Mouse (Mus musculus): ENCODE data around the gene Cd79a.
"Not testable (repeated sequence)": the region's sequence is repeated elsewhere in the genome, so short reads cannot be mapped to it uniquely, and the experiment has no call there.

Cd79a gene

GRCm38 (mm10) chr7:24885468-24886307 is 11.5 kb upstream of the Cd79a start:
- DNase-seq (ENCODE audit: low read depth, low spot score), result no peak

- no peak for DNase-seq (ENCODE audit: low read depth, low spot score)
Observed at GRCm38 (mm10) chr7:24886308-24886633, 10.9 kb upstream of the Cd79a start.

DNA sequence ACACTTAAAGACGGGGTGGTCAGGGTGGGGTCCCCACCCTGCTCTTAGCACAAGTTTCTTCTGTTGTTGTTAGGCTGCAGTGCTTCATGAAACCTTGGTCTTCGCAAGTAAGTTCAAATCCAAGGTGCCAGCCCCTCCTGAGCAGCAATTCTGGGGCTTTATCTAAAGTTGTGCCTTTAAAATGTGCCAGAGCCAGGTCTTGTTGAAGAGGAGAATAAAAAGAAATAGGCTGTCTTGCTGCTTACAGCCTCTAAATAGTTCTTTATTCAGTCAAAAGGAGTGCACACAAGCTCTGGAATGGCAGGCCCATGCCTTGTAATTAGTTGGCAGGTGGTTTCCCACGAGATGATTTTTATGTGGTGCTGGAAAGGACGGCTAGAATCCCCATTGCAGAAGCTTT is 10.1 kb upstream of the Cd79a start:
- no peak for DNase-seq (ENCODE audit: low read depth, low spot score)

GRCm38 (mm10) chr7:24889431-24890220 is 7.6 kb upstream of the Cd79a start:
- DNase-seq (ENCODE audit: low read depth, low spot score), result no peak

DNA sequence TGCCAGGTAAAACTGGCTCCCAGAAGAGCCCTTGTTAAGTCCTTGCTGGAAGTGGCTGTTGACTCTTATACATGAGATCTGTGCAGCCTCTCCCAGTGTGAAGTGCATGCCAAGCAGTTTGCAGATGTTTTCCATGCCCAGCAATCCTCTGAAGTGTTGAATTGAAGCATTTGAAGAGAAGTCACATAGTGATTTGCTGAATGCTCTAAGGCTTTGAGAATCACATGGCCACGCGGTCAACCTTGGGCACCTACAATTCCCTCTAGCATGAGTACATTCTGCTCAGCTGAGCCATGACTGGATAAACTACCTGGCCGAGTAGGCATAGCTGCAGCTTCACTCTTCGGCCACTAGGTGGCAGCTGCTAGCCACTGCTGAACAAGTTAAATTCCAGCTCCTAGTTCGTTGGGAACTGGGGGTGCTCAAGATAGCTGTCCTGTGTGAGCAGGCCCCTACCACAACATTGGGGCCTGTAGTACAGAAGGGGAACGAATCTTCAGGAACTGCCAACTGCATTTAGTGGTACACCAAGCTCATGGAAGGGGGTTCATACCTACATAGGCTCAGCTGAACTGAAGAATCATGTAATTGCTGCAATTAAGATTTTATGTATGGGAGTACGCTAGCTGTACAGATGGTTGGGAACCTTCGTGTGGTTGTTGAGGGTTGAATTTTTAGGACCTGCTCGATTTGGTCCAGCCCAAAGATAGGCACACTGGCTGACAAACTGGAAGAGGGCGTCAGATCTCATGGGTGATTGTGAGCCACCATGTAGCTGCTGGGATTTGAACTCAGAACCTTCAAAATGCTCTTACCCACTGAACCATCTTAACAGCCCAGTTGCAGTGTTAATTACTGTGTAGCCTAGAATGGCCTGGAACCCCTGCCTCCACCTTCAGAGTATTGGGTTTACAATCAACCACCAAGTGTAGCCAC is 6.6 kb upstream of the Cd79a start:
- DNase-seq (ENCODE audit: low read depth, low spot score), result peak; percentile 67

- DNase-seq (ENCODE audit: low read depth, low spot score), result no peak
Observed at GRCm38 (mm10) chr7:24891241-24892124, 5.7 kb upstream of the Cd79a start.

DNA sequence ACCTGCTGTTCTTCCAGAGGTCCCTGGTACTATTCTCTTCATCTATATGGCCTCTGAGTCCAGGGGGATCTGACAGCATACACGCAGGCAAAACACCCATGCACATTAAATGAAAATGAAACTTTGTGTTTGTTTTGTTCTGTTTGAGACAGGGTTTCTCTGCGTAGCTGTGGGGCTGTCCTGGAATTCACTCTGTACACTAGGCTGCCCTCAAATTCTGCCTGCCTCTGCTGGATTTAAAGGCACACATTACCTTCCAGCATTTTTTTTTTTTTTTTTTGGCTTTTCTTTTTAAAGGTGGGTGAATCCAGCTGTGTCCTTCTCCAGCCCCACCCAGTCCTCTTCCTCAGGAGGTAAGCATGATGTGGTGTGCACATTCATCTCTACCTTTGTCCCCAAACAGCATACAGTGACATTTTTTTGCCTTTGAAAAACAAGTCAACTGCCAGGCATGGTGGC is 5.0 kb upstream of the Cd79a start:
- no peak for DNase-seq (ENCODE audit: low read depth, low spot score)

- DNase-seq (ENCODE audit: low read depth, low spot score), result not testable (repeated sequence)
Observed at GRCm38 (mm10) chr7:24895749-24896148, 1.4 kb upstream of the Cd79a start.

- DNase-seq (ENCODE audit: low read depth, low spot score), result no peak
Observed at GRCm38 (mm10) chr7:24896269-24896668, 912 bp upstream of the Cd79a start.

DNA sequence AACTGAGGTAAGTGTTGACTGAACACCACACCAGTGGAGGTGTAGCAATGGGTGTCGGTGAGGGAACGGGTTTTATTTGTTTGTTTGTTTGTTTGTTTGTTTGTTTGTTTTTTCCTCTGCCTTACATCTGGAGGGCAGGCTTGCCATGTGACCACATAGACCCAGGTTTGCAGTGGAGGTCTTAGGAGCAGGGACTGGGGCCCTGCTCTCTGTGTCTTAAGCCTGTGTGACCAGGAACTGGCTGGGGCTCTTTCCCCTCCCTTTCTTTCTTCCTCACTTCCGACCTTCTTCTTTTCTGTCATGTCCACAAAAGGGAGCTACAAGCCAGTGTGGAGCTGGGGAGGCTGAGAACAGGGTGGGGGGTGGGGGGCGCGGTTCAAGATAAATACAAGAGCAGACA is 778 bp downstream of the Cd79a start:
- no peak for DNase-seq (ENCODE audit: low read depth, low spot score)

DNA sequence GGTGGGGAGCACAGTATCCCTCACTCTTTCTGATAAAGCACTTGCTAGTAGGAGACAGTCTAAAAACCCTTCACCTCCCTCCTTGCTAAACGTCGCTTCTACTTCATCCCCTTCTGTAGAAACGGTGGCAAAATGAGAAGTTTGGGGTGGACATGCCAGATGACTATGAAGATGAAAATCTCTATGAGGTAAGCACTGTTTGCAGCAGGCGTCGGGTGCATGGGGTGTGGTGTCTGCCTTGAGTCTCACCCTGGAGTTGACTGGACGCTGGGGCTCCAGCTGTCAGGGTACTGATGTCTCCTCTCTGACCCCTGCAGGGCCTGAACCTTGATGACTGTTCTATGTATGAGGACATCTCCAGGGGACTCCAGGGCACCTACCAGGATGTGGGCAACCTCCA is 3.9 kb downstream of the Cd79a start:
- DNase-seq (ENCODE audit: low read depth, low spot score), result no peak

GRCm38 (mm10) chr7:24901842-24902241 is 4.7 kb downstream of the Cd79a start:
- DNase-seq (ENCODE audit: low read depth, low spot score), result no peak

DNA sequence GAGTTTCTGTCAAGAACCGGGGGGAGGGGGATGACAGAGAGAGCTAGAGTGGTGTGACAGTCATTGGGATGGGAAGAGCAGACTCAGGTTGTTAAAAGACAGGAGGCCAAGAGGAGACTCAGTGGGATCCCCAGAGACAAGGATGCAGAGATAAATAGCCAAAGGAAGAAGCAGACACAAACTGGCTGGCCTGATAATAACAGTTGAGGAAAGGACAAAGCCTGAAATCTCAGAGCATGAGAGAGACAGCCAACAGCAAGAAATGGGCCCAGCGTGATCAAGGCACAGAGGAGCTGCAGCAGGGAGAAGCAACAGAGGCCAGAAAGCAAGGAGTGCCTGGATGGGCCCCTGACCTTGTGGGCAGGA is 5.1 kb downstream of the Cd79a start:
- no peak for DNase-seq (ENCODE audit: low read depth, low spot score)

- DNase-seq (ENCODE audit: low read depth, low spot score), result no peak
Observed at GRCm38 (mm10) chr7:24902630-24903443, 5.7 kb downstream of the Cd79a start, which contains the start of gene Arhgef1. Gene Arhgef1, plus strand, starts transcription at chr7:24902912.

GRCm38 (mm10) chr7:24903444-24903825 is 6.3 kb downstream of the Cd79a start:
- no peak for DNase-seq (ENCODE audit: low read depth, low spot score)

DNA sequence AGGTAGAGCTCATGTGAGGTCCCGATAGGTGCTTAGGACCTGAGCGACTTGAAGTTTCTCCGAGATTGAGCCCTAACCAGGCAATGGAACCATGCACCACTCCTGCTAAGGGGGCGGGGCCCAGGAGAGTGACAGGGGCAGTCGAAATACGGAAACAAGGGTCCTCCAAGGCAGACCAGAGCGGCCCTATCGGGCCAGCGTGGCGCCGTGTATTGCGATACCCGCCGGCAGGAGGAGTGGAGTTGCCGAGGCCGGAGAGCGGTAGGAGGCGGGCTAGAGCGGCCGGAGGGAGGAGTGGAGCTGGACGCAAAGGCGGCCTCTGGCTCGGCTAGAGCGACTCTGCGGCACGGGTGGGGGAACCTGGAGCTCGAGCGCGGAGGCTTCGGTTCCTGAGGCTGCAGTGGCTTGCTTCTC is 6.9 kb downstream of the Cd79a start:
- peak; percentile 93 for DNase-seq (ENCODE audit: low read depth, low spot score)

DNA sequence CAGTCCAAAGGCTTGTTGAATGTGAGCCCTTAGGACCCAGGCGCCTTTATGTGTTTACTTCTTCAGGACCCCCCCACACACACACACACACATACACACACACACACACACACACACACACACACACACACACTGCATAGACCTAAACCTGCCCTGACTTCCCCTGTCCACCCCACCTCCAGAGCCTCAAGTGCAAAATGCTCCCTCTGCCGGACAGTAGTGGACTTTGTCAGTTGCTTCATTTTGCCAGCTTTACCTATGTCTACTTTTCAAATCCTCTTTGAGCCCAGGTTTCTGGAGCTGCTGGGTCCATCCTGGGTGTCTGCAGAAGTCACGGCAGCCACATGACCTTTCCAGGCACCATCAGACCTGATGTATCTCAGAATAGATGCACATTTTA is 7.8 kb downstream of the Cd79a start:
- DNase-seq (ENCODE audit: low read depth, low spot score), result peak; percentile 62

- DNase-seq (ENCODE audit: low read depth, low spot score), result no peak
Observed at GRCm38 (mm10) chr7:24906551-24906950, 9.4 kb downstream of the Cd79a start.

GRCm38 (mm10) chr7:24907211-24907748 is 10.1 kb downstream of the Cd79a start:
- no peak for DNase-seq (ENCODE audit: low read depth, low spot score)

- DNase-seq (ENCODE audit: low read depth, low spot score), result no peak
Observed at GRCm38 (mm10) chr7:24912480-24912879, 15.3 kb downstream of the Cd79a start.
